Mouse (Mus musculus) megakaryocyte-erythroid progenitor cell, adult 5-6 weeks (primary cell): ENCODE measurements around the gene Taf9b. TPM values are rescaled to one million over a fixed set of nuclear protein-coding genes. Genes with fewer than 3 reads are reported as not detected.

Source experiments
- total RNA-seq, 2 experiments: library from RNA; stranded (forward) in 1 of 2; stranded (reverse) in 1 of 2; fragments of 200-1000, 215-1000 nt in 1 of 2; fragments of >200 nt in 1 of 2; fragmentation: Nextera tagmentation in 1 of 2; gene quantifications; 2 replicates each; pipeline ENCODE4 v1.2.3; 2014 to 2017

The Taf9b gene
- total RNA-seq, 2 experiments from 2014 or later: 13.6 to 13.8 TPM

Other genes starting within 250 kb of the Taf9b start
- gene Magt1, start 209.3 kb downstream of the Taf9b start, total RNA-seq (2014; fragmentation: Nextera tagmentation): 31.2 and 35.0 TPM in 2 replicates
- 56.0 and 58.2 TPM in 2 replicates for gene Magt1, start 209.3 kb downstream of the Taf9b start, total RNA-seq (2017)
- gene Cox7b, start 205.5 kb downstream of the Taf9b start, total RNA-seq (2014; fragmentation: Nextera tagmentation): 416 and 431 TPM in 2 replicates
- gene Cox7b, start 205.5 kb downstream of the Taf9b start, total RNA-seq (2017): 539 and 567 TPM in 2 replicates
- gene Atp7a, start 193.9 kb downstream of the Taf9b start, total RNA-seq (2014; fragmentation: Nextera tagmentation): 3.3 and 4.8 TPM in 2 replicates
- 3.1 and 3.3 TPM in 2 replicates for gene Atp7a, start 193.9 kb downstream of the Taf9b start, total RNA-seq (2017)
- not detected in 2 replicates for gene Tlr13, start 78.0 kb downstream of the Taf9b start, total RNA-seq (2014; fragmentation: Nextera tagmentation)
- 0.50 and 0.99 TPM in 2 replicates for gene Tlr13, start 78.0 kb downstream of the Taf9b start, total RNA-seq (2017)
- 145 and 149 TPM in 2 replicates for gene Pgk1, start 34.1 kb downstream of the Taf9b start, total RNA-seq (2014; fragmentation: Nextera tagmentation)
- gene Pgk1, start 34.1 kb downstream of the Taf9b start, total RNA-seq (2017): 164 and 169 TPM in 2 replicates
- not detected in 2 replicates for gene Fnd3c2, start 34.2 kb upstream of the Taf9b start, total RNA-seq (2014; fragmentation: Nextera tagmentation)
- gene Fnd3c2, start 34.2 kb upstream of the Taf9b start, total RNA-seq (2017): not detected in 2 replicates